Mouse (Mus musculus) CH12.LX (cell line): ENCODE results near the gene Mapk8ip1.

Experiments
- E2F4 ChIP-seq: IDR thresholded peaks from 2 replicates; pipeline ENCODE4 v1.6.1; 2011; ENCODE audit warnings: low read depth, low read length, improper control_type of control experiment; ENCODE audit not compliant: insufficient replicate concordance
- EP300 ChIP-seq: IDR thresholded peaks from 2 replicates; pipeline ENCODE4 v1.6.1; 2011; ENCODE audit warnings: low read length, improper control_type of control experiment
- MXI1 ChIP-seq: IDR thresholded peaks from 2 replicates; pipeline ENCODE4 v1.6.1; 2011; ENCODE audit warnings: mild to moderate bottlenecking, low read depth, low read length, improper control_type of control experiment
- TCF12 ChIP-seq: IDR thresholded peaks from 2 replicates; pipeline ENCODE4 v1.6.1; 2014; ENCODE audit warnings: low read depth, mild to moderate bottlenecking, inconsistent platforms, low read length, improper control_type of control experiment
- ZMIZ1 ChIP-seq: IDR thresholded peaks from 2 replicates; pipeline ENCODE4 v1.6.1; 2012; ENCODE audit warnings: low read depth, mild to moderate bottlenecking, inconsistent platforms, low read length, improper control_type of control experiment

DNA sequence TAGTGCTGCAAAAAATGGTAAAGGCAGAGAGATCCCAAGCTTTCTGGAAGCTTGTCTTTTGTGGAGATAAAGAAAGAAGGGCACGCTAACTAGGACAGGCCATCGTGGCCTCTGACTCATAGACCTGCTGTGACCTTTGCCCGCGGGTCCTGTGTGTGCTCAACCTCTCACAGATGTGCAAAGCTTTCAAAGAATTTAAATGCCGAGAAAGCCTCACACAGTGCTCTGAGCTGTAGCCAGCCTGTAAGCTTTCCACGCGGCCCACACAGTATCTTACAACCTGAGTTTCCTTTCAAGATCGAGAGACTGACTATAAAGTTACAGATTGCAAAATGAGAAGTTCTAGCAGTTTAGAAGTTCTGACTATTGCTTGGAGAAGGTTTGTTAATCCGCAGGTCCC, 44.8 kb upstream of the Mapk8ip1 start:
- TF ChIP-seq EP300 (no peak), E2F4 (no peak), ZMIZ1 (no peak), TCF12 (no peak), MXI1 (no peak)
